Mouse (Mus musculus) brain, embryonic 18.5 days (tissue): ENCODE data around the gene B4galt5.

Experiments
- DNase-seq: peaks from one replicate; pipeline ENCODE4 v3.0.0-alpha.2; 2012; ENCODE audit warnings: low read depth, low spot score

Gene B4galt5

GRCm38 (mm10) chr2:167304651-167305381 is 44.2 kb downstream of the B4galt5 start:
- DNase-seq = no peak

GRCm38 (mm10) chr2:167303806-167304205 is 45.2 kb downstream of the B4galt5 start:
- DNase-seq = no peak

GRCm38 (mm10) chr2:167303196-167303595 is 45.8 kb downstream of the B4galt5 start:
- no peak for DNase-seq

GRCm38 (mm10) chr2:167302641-167303040 is 46.3 kb downstream of the B4galt5 start:
- no peak for DNase-seq

- no peak for DNase-seq
Measured at GRCm38 (mm10) chr2:167302031-167302430, 47.0 kb downstream of the B4galt5 start.

GRCm38 (mm10) chr2:167301601-167302000 is 47.4 kb downstream of the B4galt5 start:
- DNase-seq = no peak

- DNase-seq = no peak
Measured at GRCm38 (mm10) chr2:167300943-167301497, 48.0 kb downstream of the B4galt5 start.

- no peak for DNase-seq
Measured at GRCm38 (mm10) chr2:167299861-167300667, 48.9 kb downstream of the B4galt5 start.

GRCm38 (mm10) chr2:167298729-167299705 is 50.0 kb downstream of the B4galt5 start:
- DNase-seq = peak; percentile 32

GRCm38 (mm10) chr2:167297985-167298384 is 51.0 kb downstream of the B4galt5 start:
- DNase-seq = no peak

GRCm38 (mm10) chr2:167294926-167295325 is 54.1 kb downstream of the B4galt5 start:
- DNase-seq = no peak

- no peak for DNase-seq
Measured at GRCm38 (mm10) chr2:167294216-167294615, 54.8 kb downstream of the B4galt5 start.

- DNase-seq = no peak
Measured at GRCm38 (mm10) chr2:167293289-167294085, 55.5 kb downstream of the B4galt5 start.

- DNase-seq = no peak
Measured at GRCm38 (mm10) chr2:167292854-167293253, 56.1 kb downstream of the B4galt5 start.

GRCm38 (mm10) chr2:167292151-167292591 is 56.8 kb downstream of the B4galt5 start:
- DNase-seq = no peak

- no peak for DNase-seq
Measured at GRCm38 (mm10) chr2:167291656-167292055, 57.3 kb downstream of the B4galt5 start.

GRCm38 (mm10) chr2:167281461-167281860 is 67.5 kb downstream of the B4galt5 start:
- no peak for DNase-seq

- no peak for DNase-seq
Measured at GRCm38 (mm10) chr2:167280986-167281310, 68.0 kb downstream of the B4galt5 start.

- DNase-seq = peak; percentile 56
Measured at GRCm38 (mm10) chr2:167280090-167280985, 68.6 kb downstream of the B4galt5 start.
